Mouse (Mus musculus): ENCODE results near the gene Pou3f1.

GRCm38 (mm10) chr4:124633281-124633680, 23.3 kb upstream of the Pou3f1 start:
- no peak for TF ChIP-seq POLR2A (IDR thresholded peaks at IDR 0.05; ENCODE audit: low read depth, low read length)
- TF ChIP-seq CTCF (IDR thresholded peaks at IDR 0.05; ENCODE audit: extremely low read depth, insufficient read depth, insufficient read length, insufficient replicate concordance) = no peak
